Mouse (Mus musculus): ENCODE results near the gene Gpr61.
A peak's percentile ranks its signal among the peaks of the same experiment; 100 is the strongest.

Gpr61 gene

DNA sequence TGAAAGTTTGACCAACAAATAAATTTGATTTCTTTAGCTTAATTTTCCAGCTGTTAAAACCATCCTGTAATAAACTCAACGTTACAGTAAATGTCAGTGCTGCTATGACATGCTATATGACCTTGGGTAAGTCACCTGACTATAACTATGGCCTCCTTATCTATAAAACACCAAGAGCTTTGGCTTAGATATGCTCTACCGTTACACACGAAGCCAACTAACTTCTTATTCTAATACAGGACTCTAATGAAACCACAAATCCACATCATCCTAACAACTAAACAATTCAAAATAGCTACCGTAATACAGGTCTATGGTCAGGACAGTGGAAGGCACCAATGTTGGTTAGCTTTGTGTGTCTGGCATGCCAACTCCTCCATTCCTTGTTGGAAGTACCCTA, 24.9 kb downstream of the Gpr61 start:
- DNase-seq, result no peak

DNA sequence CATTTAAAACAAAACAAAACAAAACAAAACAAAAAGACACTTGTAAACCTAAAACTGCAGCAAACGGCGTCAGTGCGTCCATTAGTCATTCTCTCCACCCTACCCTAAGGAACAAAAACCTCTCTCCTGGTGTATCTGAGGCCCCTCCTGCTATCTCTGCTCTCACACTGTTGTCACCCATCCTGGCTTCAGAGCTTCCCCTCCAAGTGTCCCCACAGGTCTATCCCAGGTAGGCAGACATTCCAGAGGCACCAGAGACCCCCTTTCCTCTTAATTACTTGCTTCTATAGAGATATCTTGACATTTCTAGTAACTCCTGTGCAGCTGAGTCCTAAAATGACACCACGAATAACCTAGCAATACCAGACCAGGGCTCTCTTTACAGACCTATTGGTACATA, 25.3 kb downstream of the Gpr61 start:
- no peak for DNase-seq

DNA sequence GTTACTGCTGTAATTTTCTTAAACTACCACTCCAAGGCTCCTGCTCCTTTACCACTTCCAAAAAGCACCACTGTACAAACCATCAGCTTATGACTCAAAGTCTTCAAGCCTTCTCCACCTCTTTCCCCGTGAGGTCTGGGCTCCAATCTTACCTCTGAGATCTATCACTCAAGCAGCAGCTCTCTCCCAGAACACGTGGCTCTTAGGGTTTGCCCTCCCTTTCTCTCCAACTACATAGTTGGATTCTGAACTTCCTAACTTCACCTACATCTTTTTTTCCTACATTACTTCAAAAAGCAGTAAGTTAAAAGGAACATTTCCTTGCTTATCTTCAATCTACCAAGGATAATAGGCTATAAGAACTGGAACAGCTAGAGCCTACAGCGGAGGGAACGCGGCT, 26.2 kb downstream of the Gpr61 start:
- DNase-seq, result no peak

DNA sequence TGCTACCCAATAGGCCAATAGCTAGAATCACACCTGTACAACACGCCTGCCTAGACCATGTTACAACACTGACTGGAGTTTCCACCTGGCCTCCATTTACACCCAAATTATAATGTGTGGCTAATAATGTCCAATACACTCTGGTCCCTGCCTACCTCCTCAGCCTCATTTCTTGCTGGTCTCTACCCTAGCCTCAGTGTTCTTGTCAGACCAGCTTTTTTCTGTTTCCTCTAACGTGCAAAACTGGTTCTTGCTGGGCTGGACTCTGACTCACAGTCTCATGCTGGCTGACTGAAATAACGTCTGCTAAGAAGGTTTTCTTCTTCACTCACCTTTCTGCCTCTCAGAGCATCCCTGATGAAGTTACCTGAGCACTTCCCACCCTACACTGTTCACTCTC, 28.4 kb downstream of the Gpr61 start:
- no peak for DNase-seq

DNA sequence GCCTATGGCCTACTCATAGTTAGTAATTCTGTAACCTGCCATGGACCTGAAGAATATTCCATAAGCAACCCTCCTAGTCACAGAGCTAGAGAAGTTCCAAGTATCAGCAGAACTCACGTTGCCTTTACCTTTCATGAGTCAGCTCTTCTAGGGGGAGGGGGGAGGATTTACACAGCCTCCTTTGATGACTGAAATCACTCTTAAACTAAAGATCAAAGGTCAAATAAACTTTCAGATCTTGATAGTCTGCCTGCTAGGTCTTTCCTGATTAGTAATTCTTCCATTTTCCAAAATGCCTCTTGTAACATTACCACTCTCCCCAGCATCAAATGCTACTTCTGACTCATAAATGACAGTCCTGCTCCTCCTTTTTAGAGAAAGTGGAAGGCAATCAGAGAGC, 30.6 kb downstream of the Gpr61 start:
- DNase-seq, result no peak

DNA sequence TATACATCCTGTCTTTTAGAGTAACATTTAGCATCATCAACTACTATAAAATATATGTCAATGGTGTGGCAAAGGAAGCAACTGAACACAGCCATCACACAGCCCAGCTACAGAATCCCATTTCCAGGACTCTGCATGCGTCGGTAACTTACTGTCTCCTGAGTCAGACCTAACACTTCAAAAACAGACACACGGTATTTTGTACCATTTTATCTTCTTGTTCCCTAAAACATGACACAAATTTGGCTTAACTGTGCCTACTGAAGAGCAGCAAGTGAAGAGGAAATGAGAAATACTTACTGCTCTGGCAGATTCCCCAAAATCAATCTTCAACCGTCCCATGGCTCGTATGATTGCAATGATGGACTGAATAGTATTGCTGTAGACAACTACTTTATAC, 31.4 kb downstream of the Gpr61 start:
- no peak for DNase-seq

DNA sequence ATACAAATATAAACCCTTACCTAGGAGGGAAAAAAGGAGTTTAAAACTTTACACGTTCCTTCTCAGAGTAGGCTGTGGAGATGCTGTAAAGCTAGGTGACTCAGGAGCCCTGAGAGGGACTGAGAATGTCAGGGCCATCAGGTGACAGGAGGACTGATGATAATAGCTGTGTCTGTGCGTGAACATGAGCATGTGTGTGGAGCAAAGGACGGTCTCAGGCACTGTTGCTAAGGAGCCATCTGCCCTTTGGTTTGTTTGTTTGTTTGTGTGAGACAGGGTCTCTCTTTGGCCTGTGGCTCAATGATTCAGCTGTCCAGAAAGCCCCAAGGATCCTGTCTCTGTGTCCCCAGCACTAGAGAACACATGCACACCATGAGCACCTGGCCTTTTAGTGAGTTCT, 33.6 kb downstream of the Gpr61 start:
- no peak for DNase-seq

DNA sequence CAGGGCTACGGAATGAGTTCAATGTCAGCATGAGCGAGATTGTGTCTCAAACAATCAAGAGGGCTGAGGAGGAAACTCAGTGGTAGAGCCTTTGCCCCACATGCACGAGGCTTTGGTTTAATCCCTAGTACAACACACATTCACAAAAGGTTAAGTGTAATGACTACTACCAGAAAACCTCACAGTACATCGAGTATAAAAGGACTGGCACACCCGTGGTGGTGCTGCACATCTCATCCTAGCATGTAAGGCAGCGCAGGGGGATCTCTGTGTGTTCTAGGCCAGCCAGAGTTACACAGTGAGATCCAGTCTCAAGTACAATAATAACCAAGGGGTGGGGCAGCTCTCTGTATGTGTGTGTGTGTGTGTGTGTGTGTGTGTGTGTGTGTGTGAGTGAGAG, 37.2 kb downstream of the Gpr61 start:
- no peak for DNase-seq

DNA sequence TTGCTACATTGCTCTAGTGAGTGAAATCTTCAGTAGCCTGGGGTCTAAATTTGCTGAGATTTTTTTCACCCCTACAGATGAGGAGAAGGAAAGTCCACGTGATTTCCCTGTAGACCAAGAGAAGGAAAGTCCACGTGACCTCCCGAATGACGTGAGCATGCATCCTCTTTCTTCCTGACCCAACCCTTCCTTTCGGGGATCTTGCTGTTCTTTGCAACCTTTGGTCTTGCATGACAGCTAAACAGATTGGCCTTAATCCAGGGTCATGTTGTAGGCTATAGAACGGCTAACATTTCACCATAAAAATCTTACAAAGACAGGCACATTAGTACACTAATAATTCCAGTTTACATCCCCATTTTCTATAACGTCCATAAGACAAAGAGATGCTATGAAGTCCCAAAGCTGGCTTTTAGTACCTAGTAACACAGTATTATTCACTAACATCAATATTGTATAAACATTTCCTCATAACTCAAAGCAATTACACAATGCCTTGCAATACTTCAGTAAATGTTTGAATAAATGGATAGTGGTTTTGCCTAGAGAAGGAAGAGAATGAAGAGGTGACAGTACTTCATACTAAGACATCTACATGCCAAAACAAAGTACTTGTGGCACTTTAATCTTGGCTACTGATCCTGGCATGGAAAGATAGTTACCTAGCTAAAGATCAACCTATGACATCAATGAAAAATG, 40.9 kb downstream of the Gpr61 start:
- peak; percentile 68 for DNase-seq

DNA sequence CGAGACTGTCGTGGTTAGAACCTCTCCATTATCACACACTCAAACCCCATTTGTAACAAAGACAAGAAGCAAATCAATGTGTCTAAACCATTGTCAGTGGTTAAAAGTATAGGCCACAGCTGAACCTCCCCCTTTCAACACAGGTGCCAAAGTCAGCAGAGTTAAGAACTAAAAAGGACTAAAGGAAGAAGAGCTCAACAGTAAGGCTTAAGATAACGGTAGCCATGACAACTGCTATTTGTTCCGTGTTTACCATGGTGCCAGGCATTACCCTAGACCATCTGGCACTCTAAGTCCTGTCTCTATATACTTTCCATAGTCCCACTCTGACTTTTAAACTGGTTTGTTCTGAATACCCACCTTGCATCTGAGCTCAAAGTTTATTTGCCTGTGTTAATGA, 42.0 kb downstream of the Gpr61 start:
- DNase-seq, result no peak

DNA sequence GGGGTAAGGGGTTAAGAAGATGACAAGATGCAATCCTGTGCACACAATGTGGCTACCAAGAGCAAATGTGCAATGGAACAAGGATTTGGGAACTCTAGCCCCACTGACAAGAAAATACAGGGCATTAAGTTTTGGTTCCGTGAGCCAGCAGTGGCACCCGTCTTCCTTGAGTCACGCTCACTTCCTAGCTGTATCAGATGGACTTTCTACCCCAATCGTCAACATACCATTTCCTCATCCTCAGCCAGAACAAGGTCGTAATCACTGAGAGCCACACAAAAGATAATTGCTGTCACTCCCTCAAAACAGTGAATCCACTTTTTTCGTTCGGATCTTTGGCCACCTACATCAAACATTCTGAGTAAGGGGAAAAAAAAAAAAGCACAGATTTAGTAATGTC, 42.4 kb downstream of the Gpr61 start:
- peak; percentile 15 for DNase-seq

DNA sequence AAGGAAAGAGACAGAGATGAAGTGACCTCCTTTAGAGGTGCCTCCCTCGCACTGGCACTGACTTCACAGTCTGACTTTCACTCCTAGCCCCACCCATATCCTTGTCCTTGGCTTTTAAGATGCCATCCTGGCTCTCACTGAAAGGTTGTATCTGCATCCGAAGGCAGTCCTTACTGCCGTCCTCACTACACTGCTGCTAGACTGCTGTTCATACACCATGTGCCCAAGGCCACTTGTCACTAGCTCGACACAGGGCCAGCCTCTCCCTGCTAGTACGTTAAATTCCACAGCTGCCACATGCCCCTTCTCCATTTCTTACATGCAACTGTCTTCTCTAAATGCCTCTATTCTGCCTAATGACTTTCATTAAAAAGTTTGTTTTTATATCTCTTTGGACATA, 43.4 kb downstream of the Gpr61 start:
- no peak for DNase-seq

DNA sequence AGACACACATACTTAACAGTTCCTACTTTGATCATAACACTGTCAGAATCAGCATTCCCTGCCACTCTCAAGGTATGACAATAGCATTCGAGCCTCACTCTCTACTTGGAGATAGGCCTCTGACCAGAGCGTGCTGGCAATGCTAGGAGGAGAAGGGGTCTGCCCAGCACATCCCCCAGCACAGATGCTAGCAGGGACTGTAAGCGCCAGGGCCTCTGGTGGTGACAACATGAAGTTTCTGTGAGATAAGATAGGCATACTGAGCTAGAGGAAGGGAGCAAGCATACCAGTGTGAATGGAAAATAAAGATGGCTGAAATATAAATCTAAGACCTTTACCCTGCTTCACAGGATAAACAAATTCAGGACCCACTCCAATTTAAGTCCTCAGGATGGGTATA, 49.4 kb downstream of the Gpr61 start:
- no peak for DNase-seq

DNA sequence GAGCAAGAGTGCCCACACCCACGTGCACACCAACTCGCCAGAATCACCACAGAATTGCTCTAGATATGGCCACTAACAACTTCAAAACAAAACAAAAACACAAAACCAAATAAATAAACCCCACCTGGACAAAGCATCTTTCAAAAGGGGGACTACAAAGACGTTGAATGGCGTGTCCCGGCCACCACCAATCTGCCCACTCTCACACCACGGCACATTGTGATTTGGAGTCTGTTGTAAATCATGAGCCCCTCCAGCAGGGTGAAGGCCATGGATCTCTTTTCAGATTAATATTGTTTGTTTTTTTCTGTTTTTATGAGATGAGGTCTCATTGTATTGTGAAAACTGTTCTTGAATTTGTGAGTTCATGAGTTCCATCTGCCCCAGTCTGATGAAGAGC, 52.6 kb downstream of the Gpr61 start:
- DNase-seq, result no peak

DNA sequence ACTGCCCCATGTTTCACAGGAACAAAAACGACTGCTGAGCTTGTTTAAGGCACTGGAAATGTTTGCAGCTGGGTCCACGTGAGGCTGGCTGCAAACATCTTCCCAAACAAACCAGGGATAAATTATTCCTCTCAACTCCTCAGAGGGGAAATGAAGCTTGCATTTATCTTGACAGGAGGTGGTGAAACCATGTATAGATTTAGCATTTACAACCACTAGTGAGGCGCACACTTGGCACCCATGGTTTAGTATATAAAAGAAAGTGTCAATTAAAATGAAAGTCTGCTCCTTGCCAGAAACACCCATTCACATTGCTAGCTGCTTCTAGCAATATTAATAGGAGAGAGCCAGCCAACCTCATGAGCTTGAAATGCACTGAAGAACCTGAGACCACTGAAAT, 53.1 kb downstream of the Gpr61 start:
- DNase-seq, result no peak

Data from lung, postnatal 36 days (tissue).